Mouse (Mus musculus): Measurements from ENCODE around the gene Vmn2r79. TPM values are rescaled to one million over a fixed set of nuclear protein-coding genes. Genes with fewer than 3 reads are reported as not detected.

Vmn2r79 gene
- polyA plus RNA-seq (2017; shearing (Covaris generic)) = 0.10 TPM

DNA sequence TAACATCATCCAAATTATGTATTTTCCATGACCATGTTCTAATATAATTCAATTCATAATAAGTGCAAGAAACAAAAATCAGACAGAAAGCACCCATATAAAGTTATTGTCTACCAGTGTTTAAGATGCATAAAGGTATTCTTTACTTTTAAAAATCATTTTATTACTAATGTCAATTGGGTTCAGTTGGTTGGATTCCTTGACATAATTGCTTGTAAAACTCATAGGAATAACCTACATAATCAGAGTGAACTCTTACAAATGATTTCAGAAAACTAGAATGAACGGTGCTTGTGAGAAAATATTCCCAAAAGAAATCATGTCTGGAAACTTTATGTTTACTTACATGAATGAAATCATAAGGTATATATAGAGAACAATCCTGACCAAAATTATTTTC, at the start of gene Vmn2r79:
Vmn2r79 (plus strand) TSS at position 301 of the 400 bp plus-strand sequence.

Other genes with a start within 250 kb of the Vmn2r79 start
- not detected for gene Folh1, start 220.2 kb upstream of the Vmn2r79 start, polyA plus RNA-seq (2017; shearing (Covaris generic))
- 0.15 TPM for gene Vmn2r77, start 201.1 kb upstream of the Vmn2r79 start, polyA plus RNA-seq (2017; shearing (Covaris generic))
- not detected for gene Vmn2r78, start 81.0 kb upstream of the Vmn2r79 start, polyA plus RNA-seq (2017; shearing (Covaris generic))
- gene Nox4, start 250.0 kb downstream of the Vmn2r79 start, polyA plus RNA-seq (2017; shearing (Covaris generic)) = not detected